Mouse (Mus musculus) liver, postnatal 0 days (tissue): ENCODE results near the gene E130114P18Rik.

Experiments
- CTCF ChIP-seq: sonication (generic); IDR thresholded peaks from 2 replicates; pipeline ENCODE4 v1.5.1; 2016; ENCODE audit warnings: antibody characterized with exemption, low read depth
- EP300 ChIP-seq: IDR thresholded peaks from 2 replicates; pipeline ENCODE4 v1.6.1; 2016; ENCODE audit warnings: antibody characterized with exemption, low read depth, mild to moderate bottlenecking

- no peak for TF ChIP-seq CTCF
- TF ChIP-seq EP300: no peak
Measured at GRCm38 (mm10) chr4:97657586-97657985, 120.3 kb downstream of the E130114P18Rik start.
